In genomic region chr5:98878891-98879290, GRCm38 (mm10) we compare ENCODE assay signal across 9 mouse cellular contexts. TPM values are rescaled to one million over a fixed set of nuclear protein-coding genes. Genes with fewer than 3 reads are reported as not detected.
DNase-seq lines count a peak whose midpoint lies in the region; ATAC-seq lines count a peak whose summit lies in the region.
"Had no signal": no experiment of that assay in that cellular context is flagged by ENCODE, and none has a peak within 500 bp of the region (broad histone marks: within the 10 kb centered on the region; RNA-seq: fewer than 3 reads in every experiment).

No protein-coding gene starts in this region.

- H3K9me3 ChIP-seq in midbrain, embryonic 14.5 days (ENCODE audit: control insufficient read depth, low read length), result no peaks in the 10 kb centered on the region
- H3K9me3 ChIP-seq in midbrain, embryonic 16.5 days (replicated peaks; ENCODE audit: control insufficient read depth, low read length, poor library complexity, severe bottlenecking), result no peaks in the 10 kb centered on the region
- H3K9me3 ChIP-seq in embryonic facial prominence, embryonic 14.5 days (ENCODE audit: control insufficient read depth, low read length), result no peaks in the 10 kb centered on the region

- H3K4me1 ChIP-seq in midbrain, embryonic 14.5 days (ENCODE audit: control insufficient read depth, insufficient read depth, low read length), result no peaks in the 10 kb centered on the region
- H3K4me1 ChIP-seq in midbrain, embryonic 16.5 days (ENCODE audit: control insufficient read depth, insufficient read depth, low read length), result no peaks in the 10 kb centered on the region
- peaks cover 11% of the 10 kb centered on the region for H3K4me1 ChIP-seq in embryonic facial prominence, embryonic 14.5 days (ENCODE audit: control insufficient read depth, insufficient read depth, low read length)

- no peak overlapping the region for H3K9ac ChIP-seq in midbrain, embryonic 14.5 days (replicated peaks; ENCODE audit: low read length)
- H3K9ac ChIP-seq in midbrain, embryonic 16.5 days (ENCODE audit: low read depth, low read length), result no peak overlapping the region
- H3K9ac ChIP-seq in embryonic facial prominence, embryonic 14.5 days (ENCODE audit: low read depth, low read length), result no peak overlapping the region

- no peaks in the 10 kb centered on the region for H3K36me3 ChIP-seq in midbrain, embryonic 14.5 days (ENCODE audit: control insufficient read depth, insufficient read depth, low read length)
- H3K36me3 ChIP-seq in midbrain, embryonic 16.5 days (ENCODE audit: control insufficient read depth, insufficient read depth, low read length), result no peaks in the 10 kb centered on the region
- H3K36me3 ChIP-seq in embryonic facial prominence, embryonic 14.5 days (ENCODE audit: control insufficient read depth, insufficient read depth, low read length), result no peaks in the 10 kb centered on the region

- DNase-seq in cerebellum, postnatal 10 days, result peak; percentile 83 to 86
- DNase-seq in midbrain, embryonic 14.5 days, result peak; percentile 76
- DNase-seq in embryonic facial prominence, embryonic 14.5 days (ENCODE audit: low spot score), result peak; percentile 53
- DNase-seq in layer of hippocampus, adult 9-10 months (ENCODE audit: low spot score), result peak; percentile 53
- DNase-seq in thymus, postnatal 0 days (ENCODE audit: low spot score), result no peak

- H3K27ac ChIP-seq in midbrain, embryonic 14.5 days (replicated peaks; ENCODE audit: low read depth, low read length), result no peak overlapping the region
- H3K27ac ChIP-seq in midbrain, embryonic 16.5 days (ENCODE audit: low read length), result no peak overlapping the region
- H3K27ac ChIP-seq in embryonic facial prominence, embryonic 14.5 days (replicated peaks; ENCODE audit: low read depth, low read length), result no peak overlapping the region
- H3K27ac ChIP-seq: macrophage had no signal

- no peak overlapping the region for H3K4me3 ChIP-seq in midbrain, embryonic 14.5 days (replicated peaks; ENCODE audit: low read depth, low read length)
- no peak overlapping the region for H3K4me3 ChIP-seq in midbrain, embryonic 16.5 days (ENCODE audit: low read depth, low read length)
- no peak overlapping the region for H3K4me3 ChIP-seq in embryonic facial prominence, embryonic 14.5 days (ENCODE audit: low read depth, low read length)

- no peak for ATAC-seq in cerebellum, adult (ENCODE audit: insufficient number of reproducible peaks, low FRiP score, low TSS enrichment)
- no peak for ATAC-seq in midbrain, embryonic 14.5 days (ENCODE audit: low FRiP score, low TSS enrichment)
- ATAC-seq in midbrain, embryonic 16.5 days, result no peak
- no peak for ATAC-seq in embryonic facial prominence, embryonic 14.5 days (ENCODE audit: low read depth)
- 0 out of 2 replicates have a peak, but pooled peaks have one; percentile 44 for ATAC-seq in megakaryocyte progenitor cell, adult 5-6 weeks (replicated peaks; ENCODE audit: poor library complexity)

- H3K4me2 ChIP-seq in midbrain, embryonic 14.5 days (ENCODE audit: low read length), result no peak overlapping the region
- H3K4me2 ChIP-seq in midbrain, embryonic 16.5 days (ENCODE audit: low read length), result no peak overlapping the region
- H3K4me2 ChIP-seq in embryonic facial prominence, embryonic 14.5 days (ENCODE audit: low read depth, low read length), result no peak overlapping the region

- H3K27me3 ChIP-seq in midbrain, embryonic 14.5 days (ENCODE audit: control insufficient read depth, insufficient read depth, low read length), result no peaks in the 10 kb centered on the region
- H3K27me3 ChIP-seq in midbrain, embryonic 16.5 days (ENCODE audit: control insufficient read depth, insufficient read depth, low read depth, low read length), result no peaks in the 10 kb centered on the region
- no peaks in the 10 kb centered on the region; the same call in 1 of the 2 replicates for H3K27me3 ChIP-seq in embryonic facial prominence, embryonic 14.5 days (replicated peaks; ENCODE audit: control insufficient read depth, insufficient read depth, low read length)

RNA-seq across cellular contexts. Expression of gene Bmp3, which starts 24.7 kb away (rescaled TPM):
- 1.3 and 2.1 TPM in 2 replicates for polyA plus RNA-seq in midbrain, embryonic 14.5 days (2014; fragmentation: Nextera tagmentation; extraction: Ambion mirVana)
- polyA plus RNA-seq in midbrain, embryonic 16.5 days (2015; fragmentation: Nextera tagmentation; extraction: Ambion mirVana), result 1.3 and 1.8 TPM in 2 replicates
- polyA plus RNA-seq in embryonic facial prominence, embryonic 14.5 days (2014; fragmentation: Nextera tagmentation; extraction: Ambion mirVana), result 8.8 and 10.3 TPM in 2 replicates
- total RNA-seq in megakaryocyte progenitor cell, adult 5-6 weeks (2015), result not detected in 2 replicates
- not detected in 2 replicates for total RNA-seq in megakaryocyte progenitor cell, adult 5-6 weeks (2017)
- polyA plus RNA-seq in thymus, postnatal 0 days (2015; fragmentation: Nextera tagmentation; extraction: Ambion mirVana), result 0.38 and 0.42 TPM in 2 replicates
- polyA plus RNA-seq: macrophage had no signal
